Mouse (Mus musculus) bone marrow macrophage, adult 2 months (primary cell): ENCODE results near the gene Cdc20b. TPM values are rescaled to one million over a fixed set of nuclear protein-coding genes. Genes with fewer than 3 reads are reported as not detected.
A peak's percentile ranks its signal among the peaks of the same experiment; 100 is the strongest.

Source experiments
- H3K27ac ChIP-seq: 2 replicates; pipeline ENCODE4 v1.5.1; 2012; ENCODE audit warnings: low read depth, low read length; ENCODE audit not compliant: insufficient read depth
- H3K4me1 ChIP-seq: 2 replicates; pipeline ENCODE4 v1.6.1; 2012; ENCODE audit warnings: low read length; ENCODE audit not compliant: control insufficient read depth, insufficient read depth
- H3K4me3 ChIP-seq: 2 replicates; pipeline ENCODE4 v1.5.1; 2012; ENCODE audit warnings: mild to moderate bottlenecking, low read length, moderate library complexity; ENCODE audit not compliant: insufficient read depth
- CTCF ChIP-seq: IDR thresholded peaks from 2 replicates; pipeline ENCODE4 v1.5.1; 2012; ENCODE audit warnings: low read depth, mild to moderate bottlenecking, low read length, moderate library complexity
- POLR2A ChIP-seq: IDR thresholded peaks from 2 replicates; pipeline ENCODE4 v1.6.1; 2012; ENCODE audit warnings: mild to moderate bottlenecking, low read depth, low read length, borderline replicate concordance
- polyA plus RNA-seq: library from polyadenylated mRNA; stranded (reverse); fragments of >200 nt; gene quantifications from 2 replicates; pipeline ENCODE4 v1.2.4, GENCODE M21; 2012; ENCODE audit not compliant: missing spikeins, insufficient read depth, insufficient read length

The Cdc20b gene
- polyA plus RNA-seq: not detected in 2 replicates

DNA sequence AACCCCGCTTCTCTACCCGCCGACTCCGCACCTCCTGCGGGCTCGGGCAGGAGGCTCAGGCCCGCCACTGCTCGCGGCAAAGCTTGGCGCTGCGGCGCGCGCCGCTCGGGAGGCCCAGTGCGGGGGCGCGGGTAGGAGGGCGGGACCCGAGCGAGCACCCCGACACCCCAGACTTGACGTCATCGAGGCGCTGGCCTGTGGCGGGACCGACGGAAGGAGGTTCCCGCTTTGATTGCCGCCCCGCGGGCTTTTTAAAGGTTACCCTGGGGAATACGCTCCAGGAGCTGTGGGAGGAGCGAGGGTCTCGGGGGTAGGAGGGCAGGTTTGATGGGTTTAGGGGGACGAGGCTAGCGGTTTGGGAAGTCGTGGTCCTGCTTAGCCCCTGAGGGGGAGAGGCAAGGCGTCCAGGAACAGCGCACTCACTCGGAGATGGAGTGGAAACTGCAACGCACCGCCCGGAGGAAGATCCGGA is at the start of gene Cdc20b:
Gene Cdc20b (plus strand): TSS at position 162 of the 472 bp plus-strand sequence.
- H3K4me3 ChIP-seq: peak within 1 kb of the TSS; percentile 62
- TF ChIP-seq CTCF (no peak), POLR2A (no peak)
- peaks cover 6% of the 10 kb centered on the region for H3K4me1 ChIP-seq
- H3K27ac ChIP-seq: no peak within 1 kb of the TSS

DNA sequence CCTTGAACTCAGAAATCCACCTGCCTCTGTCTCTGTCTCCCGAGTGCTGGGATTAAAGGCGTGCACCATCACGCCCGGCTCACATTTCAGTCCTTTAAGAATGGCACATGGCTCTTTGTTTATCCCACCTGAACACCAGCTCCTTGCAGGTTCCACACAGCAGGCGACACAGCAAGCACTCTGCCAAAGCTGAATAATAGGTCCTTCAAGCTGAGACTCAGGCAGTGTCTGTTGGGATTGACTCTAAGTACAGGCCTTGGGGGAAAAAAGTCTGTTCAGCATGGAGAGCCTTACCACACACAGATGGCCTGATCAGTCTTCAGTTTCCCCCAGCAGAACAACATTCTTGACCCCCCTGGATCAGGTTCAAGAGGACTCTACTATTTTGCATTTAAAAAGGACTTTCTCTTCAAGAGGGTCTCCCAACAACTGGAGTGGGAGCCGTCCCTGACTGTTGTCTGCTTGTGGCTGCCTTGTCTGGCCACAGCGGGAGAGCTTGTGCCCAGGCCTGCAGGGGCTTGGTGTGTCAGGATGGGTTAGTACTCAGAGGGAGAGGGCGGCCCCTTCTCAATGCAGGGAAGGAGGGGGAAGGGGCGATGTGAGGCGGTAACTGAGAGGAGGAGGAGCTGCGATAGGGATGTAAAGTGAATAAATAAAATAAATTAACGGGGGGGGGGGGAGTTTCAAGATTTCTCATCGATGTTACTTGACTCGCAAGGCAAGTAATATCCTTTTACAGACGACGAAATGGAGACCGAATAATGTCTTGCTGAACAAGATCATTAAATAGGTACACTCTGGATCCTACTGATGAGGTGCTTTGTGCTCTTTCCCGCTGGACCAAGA is 49.1 kb upstream of the Cdc20b start:
- TF ChIP-seq CTCF: no peak
- TF ChIP-seq POLR2A: no peak
- Histone ChIP-seq H3K4me3 (no peak overlapping the region), H3K27ac (no peak overlapping the region), H3K4me1 (peaks cover 5% of the 10 kb centered on the region)

GRCm38 (mm10) chr13:112986451-112986950 is 48.4 kb upstream of the Cdc20b start:
- Histone ChIP-seq H3K4me3 (no peak overlapping the region), H3K27ac (no peak overlapping the region), H3K4me1 (peaks cover 7% of the 10 kb centered on the region)
- TF ChIP-seq CTCF (no peak), POLR2A (no peak)

DNA sequence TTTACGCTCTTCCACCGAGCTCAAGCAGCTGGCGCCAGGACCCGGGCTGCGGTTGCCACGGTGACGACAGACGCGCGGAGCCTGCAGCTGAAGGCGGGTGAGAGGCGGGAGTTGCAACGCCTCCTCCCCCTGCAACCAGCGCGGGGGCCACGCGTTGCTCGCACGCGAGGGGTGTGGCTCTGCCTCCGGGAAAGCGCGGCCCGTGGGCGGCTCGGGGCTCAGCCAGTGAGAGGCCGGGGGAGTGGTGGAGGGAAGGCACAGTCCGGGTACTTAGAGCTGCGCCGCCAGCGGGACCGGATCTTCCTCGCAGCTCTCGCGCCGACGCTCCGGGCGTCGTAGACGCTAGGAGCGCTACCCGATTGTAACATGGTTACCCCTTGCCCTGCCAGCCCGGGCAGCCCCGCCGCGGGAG is 47.4 kb upstream of the Cdc20b start, which contains the start of gene Ccno:
Gene Ccno (plus strand): TSS at position 271 of the 412 bp plus-strand sequence.
- Histone ChIP-seq H3K27ac (no peak within 1 kb of the TSS), H3K4me3 (peak within 1 kb of the TSS; percentile 62), H3K4me1 (peaks cover 7% of the 10 kb centered on the region)
- TF ChIP-seq CTCF (no peak), POLR2A (no peak)

DNA sequence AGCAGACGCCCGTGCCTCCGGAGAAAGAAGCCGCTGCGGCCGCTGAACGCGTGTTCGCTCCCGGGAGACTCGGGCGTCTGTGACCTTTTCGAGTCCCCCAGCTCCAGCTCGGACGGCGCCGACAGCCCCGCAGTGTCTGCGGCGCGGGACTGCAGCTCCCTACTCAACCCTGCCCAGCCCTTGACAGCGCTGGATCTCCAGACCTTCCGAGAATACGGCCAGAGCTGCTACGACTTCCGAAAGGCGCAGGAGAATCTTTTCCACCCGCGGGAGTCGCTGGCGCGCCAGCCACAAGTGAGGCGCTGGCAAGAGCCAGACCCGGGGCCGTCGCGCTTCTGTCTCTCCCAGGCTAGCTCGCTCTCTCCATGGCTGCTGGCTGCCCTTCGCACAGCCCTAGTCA is 46.9 kb upstream of the Cdc20b start:
- Histone ChIP-seq H3K27ac (no peak overlapping the region), H3K4me3 (peak overlapping the region; percentile 62), H3K4me1 (peaks cover 7% of the 10 kb centered on the region)
- TF ChIP-seq CTCF: no peak
- TF ChIP-seq POLR2A: no peak

DNA sequence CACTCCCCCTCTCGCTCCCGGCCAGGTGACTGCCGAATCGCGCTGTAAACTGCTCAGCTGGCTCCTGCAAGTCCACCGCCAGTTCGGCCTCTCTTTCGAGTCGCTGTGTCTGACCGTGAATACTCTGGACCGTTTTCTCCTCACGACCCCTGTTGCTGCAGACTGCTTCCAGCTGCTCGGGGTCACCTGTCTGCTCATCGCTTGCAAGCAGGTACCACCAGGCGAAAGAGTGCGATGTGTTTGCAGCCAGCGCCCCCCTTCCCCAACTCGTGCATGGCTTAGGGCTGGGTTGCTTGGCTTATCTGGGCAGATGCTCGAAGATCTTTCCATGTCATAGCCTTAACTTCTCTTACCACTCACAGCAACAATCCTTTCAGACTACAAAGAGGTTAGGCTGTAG is 46.0 kb upstream of the Cdc20b start:
- TF ChIP-seq POLR2A: no peak
- no peak for TF ChIP-seq CTCF
- H3K27ac ChIP-seq: no peak overlapping the region
- peak overlapping the region; percentile 23 for H3K4me3 ChIP-seq
- peaks cover 7% of the 10 kb centered on the region for H3K4me1 ChIP-seq

DNA sequence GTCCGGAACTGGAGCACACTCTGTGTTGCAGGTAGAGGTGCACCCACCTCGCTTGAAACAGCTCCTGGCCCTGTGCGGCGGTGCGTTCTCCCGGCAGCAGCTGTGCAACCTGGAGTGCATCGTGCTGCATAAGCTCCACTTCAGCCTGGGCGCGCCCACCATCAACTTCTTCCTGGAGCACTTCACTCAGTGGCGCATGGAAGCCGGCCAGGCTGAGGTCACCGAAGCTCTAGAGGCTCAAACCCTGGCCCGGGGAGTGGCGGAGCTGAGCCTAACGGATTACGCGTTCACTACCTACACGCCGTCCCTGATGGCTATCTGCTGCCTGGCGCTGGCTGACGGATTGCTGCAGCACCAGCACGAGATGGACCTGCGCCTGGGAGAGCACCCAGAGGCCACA is 45.4 kb upstream of the Cdc20b start:
- no peak for TF ChIP-seq POLR2A
- no peak for TF ChIP-seq CTCF
- no peak overlapping the region for H3K27ac ChIP-seq
- H3K4me3 ChIP-seq: peak overlapping the region; percentile 12; the same call in 1 of the 2 replicates
- peaks cover 9% of the 10 kb centered on the region for H3K4me1 ChIP-seq

- Histone ChIP-seq H3K4me3 (no peak overlapping the region), H3K4me1 (peaks cover 9% of the 10 kb centered on the region), H3K27ac (no peak overlapping the region)
- TF ChIP-seq CTCF: no peak
- TF ChIP-seq POLR2A: no peak
These were observed 44.6 kb upstream of the Cdc20b start for GRCm38 (mm10) chr13:112990346-112990745.

- H3K4me3 ChIP-seq: peak within 1 kb of the TSS; percentile 41
- no peak within 1 kb of the TSS for H3K27ac ChIP-seq
- H3K4me1 ChIP-seq: peaks cover 9% of the 10 kb centered on the region
- no peak for TF ChIP-seq POLR2A
These were observed 41.3 kb upstream of the Cdc20b start, which contains the start of gene Mcidas for GRCm38 (mm10) chr13:112993531-112994152. Gene Mcidas, plus strand, starts transcription at chr13:112993845.

DNA sequence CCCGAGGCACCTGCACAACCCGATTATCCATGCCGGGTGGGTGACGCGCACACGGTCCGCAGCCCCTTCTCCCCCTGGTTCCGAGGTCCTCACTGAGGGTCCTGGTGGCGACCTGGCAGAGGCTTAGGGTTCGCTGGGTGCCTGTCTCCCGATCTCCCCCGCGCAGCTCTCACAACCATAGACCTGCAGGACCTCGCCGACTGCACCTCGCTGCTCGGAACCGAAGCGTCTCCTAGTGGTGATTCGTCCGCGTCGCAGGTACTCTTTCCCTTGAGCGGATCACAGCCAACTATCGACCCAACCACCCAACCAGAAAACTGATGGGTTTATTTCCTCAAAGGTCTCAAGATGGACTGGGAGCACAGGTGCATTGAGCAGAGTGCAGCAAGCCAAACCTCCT is 40.7 kb upstream of the Cdc20b start:
- Histone ChIP-seq H3K4me1 (peaks cover 9% of the 10 kb centered on the region), H3K4me3 (peak overlapping the region; percentile 41), H3K27ac (no peak overlapping the region)
- TF ChIP-seq CTCF (peak; percentile 33; the same call in 1 of the 2 replicates), POLR2A (no peak)
